Mouse (Mus musculus): ENCODE measurements around the gene Apobec2.

Apobec2 gene

DNA sequence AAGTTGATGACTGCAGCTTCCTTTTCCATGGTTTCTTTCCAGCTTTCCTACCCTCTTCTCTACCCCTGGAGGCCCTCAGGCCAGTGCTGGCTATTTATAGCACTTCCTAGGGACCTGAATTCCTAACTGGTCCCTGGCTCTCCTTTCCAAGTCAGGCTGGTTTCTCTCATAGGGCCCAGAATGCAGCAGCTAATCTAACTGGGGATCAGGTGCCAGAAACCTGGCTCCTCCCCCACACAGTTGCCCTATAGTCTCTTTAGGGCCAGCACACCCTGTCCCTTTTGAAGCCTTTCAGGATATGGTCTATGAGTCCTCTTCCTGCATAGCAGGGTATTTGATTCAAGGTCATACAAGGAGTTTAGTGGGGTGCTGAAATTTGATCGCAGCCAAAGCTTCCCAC lies 3.8 kb upstream of the Apobec2 start:
- no peak for DNase-seq (ENCODE audit: low spot score)

DNA sequence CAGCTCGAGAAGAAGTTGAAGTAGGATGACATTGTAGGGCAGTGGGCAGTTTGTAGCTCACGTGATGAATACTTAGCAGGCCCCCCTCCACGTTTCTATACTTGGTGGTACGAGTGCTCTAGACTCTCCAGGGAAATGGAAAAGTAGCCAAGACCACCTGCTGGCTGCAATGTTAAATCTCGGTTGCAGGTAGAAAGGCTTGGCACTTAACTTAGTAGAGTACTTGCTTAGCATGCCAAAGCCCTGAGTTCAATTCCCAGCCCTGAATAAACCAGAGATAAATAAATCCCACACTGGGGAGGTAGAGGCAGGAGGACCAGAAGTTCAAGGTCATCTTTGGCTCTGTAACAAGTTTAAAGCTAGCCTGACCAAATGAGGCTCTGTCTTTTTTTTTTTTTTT lies 1.7 kb upstream of the Apobec2 start:
- DNase-seq (ENCODE audit: low spot score): no peak

DNA sequence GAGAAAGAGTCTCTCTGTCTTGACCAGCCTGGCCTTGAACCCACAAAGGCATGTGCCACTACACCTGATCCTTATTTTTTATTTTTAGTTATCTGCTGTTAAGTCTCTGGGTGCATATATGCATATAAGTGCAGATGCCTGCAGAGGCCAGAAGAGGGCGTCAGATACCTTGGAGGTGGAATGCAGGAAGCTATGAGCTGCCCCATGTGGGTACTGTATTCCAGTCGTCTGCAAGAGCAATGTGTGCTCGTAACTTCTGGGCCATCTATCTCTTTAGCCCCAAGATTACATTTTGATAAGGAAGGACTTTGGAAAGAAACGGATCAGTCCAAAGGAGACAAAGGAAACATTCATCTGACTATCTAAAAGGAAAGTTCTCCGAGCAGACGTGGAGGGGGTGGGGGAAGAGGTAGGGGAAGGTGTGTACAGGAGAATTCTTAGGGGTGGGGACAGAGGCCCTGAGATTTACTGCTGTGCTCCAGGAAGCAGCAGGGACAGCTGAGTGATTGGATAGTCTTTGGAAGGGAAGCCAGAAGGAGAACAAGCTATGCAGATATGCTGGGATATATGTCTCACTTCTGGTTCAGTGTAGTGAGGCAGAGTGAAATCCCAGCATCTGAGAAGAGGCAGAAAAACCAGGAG lies 1.1 kb upstream of the Apobec2 start:
- no peak for DNase-seq (ENCODE audit: low spot score)

GRCm38 (mm10) chr17:48433006-48433655 lies 401 bp upstream of the Apobec2 start:
- DNase-seq (ENCODE audit: low spot score): no peak

GRCm38 (mm10) chr17:48431054-48431453 lies 1.7 kb downstream of the Apobec2 start:
- DNase-seq (ENCODE audit: low spot score): no peak

DNA sequence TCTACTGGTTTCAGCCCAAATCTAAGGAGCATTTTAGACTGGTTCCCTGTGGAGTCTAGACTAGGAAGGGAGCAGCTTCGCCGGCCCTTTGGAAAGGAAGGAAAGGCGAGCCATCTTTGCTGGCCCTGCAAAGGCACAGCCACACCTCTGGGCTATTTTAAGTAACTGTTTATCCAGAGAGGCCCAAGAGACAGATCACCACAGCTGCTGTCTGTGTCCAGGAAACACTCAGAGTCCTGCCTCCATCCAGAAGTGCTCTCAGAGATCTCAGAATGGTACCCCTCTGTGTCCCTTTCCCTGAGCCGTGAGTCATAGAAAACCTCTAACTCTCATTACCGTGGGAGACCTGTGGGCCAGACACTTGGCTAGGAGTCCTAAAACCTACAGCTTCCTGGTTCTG lies 2.3 kb downstream of the Apobec2 start:
- DNase-seq (ENCODE audit: low spot score): no peak

DNA sequence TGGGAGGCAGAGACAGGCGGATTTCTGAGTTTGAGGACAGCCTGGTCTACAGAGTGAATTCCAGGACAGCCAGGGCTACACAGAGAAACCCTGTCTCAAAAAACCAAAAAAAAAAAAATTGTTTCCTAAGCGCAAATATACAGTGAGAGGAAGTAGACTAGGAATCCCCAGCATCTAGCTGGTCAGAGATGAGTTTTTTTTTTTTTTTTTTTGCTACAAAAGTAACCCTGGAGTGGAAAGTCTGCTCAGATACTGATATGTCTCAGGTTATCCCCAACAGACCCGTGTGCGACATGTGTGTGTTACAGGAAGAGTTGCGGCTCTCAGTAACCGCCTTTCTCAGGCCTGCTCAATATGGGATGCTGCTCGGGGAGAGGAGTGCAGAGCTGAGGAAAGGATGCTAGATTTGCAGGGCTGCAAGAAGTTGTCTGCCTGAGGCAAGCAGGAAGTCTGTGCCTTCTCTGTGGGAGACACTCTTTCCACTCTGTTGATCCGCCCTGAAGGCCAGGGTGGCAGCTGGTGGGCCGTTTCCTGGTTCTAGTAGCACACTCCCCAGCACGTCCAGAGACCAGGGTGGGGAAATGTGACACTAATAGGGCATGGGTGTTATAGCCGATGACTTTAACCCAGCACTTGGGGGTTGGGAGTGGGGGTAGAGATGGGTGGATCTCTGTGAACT lies 4.7 kb downstream of the Apobec2 start:
- no peak for DNase-seq (ENCODE audit: low spot score)

DNA sequence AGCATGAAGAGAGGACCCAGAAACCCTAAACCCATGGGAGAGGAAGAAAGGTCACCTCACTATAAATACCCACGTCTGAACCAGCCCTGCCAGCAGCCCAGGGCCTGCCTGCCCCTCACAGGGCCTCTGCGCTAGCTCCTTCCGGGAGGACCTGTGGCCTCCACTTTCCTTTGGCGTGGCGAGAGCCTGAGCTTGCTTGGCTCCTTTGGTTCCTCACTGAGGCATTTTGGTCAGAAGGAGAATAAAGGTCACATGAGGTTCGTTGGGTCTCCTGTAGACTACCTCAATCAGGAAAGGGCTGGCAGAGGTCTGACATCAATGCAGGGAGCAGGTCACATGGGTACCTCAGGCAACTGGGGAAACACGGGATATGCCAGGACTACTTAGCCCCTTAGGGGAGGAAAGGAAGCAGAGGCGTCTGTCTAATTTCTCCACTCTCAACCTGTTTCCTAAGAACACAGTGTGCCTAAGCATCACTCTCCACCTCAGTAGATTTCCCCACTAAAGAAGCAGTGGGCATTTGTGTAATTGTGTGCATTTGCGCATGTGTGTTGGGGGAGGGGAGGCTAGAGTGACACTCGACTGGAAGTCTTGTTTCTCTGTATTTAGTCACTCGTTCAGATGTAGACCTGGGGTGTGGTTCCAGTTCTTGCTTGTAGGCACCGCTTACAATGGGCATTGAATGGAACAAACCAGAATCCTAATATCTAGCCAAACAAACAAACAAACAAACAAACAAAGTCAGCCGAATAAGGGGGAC lies 5.6 kb downstream of the Apobec2 start:
- DNase-seq (ENCODE audit: low spot score): no peak

GRCm38 (mm10) chr17:48425823-48426612 lies 6.7 kb downstream of the Apobec2 start:
- DNase-seq (ENCODE audit: low spot score): no peak

DNA sequence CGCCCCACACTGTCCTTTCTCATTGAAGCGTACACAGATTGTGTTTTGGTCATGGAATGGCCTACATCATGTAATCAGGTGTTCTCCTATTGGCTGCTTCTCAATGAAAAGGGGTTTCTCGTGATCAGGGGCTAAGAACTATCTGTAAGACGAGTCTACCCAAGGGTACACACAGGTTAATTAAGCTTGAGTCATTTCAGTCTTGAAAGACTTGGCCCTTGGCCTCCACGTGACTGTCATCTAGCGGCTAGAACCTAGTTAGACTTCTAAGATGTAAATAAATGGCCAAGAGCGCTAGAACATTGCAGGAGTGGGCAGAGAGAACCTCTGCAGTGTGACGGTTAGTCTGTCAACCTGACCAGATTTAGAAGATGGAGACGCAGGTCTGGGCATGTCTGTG lies 8.5 kb downstream of the Apobec2 start:
- no peak for DNase-seq (ENCODE audit: low spot score)

DNA sequence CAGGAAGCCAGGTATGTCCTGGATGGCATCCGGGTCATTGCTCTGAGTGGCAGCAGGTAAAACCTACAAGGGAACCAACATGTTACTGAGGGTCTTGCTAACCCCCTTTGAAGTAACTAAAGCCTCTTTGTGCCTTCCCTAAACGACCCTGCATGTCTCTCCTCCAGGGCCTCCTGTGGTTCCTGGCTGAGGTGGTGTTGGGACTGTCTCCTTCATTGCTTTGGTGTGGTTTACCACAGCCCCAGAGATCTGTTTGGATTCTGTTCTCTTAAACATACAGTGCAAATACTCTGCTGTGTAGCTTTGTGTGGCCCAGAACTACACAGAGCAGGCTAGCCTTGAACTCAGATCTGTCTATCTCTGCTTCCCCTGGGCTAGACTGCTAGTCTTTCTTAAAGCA lies 13.2 kb downstream of the Apobec2 start:
- DNase-seq (ENCODE audit: low spot score): no peak

- DNase-seq (ENCODE audit: low spot score): no peak
Measured at GRCm38 (mm10) chr17:48418781-48419180, 13.9 kb downstream of the Apobec2 start.

DNA sequence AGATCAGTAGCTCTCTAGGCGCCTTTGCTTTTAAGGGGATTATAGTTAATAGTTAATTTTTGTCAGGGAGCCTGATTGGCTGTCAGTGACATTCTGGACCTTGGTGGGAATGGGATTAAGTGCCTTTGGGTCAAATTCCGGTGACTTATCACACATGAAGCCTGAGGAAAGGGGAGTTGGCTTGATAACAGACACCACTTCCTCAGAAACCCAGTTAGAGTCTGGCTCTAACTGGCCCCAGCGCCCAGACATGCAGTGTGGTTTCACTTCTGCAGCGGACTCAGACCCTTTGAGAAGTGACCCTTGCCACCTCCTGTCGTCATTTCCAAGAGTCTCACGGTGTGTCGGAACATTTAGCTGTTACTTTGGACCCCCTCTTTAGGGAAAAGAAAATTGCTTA lies 14.6 kb downstream of the Apobec2 start:
- no peak for DNase-seq (ENCODE audit: low spot score)

- no peak for DNase-seq (ENCODE audit: low spot score)
Measured at GRCm38 (mm10) chr17:48417521-48417920, 15.2 kb downstream of the Apobec2 start.

GRCm38 (mm10) chr17:48416425-48417195 lies 16.1 kb downstream of the Apobec2 start:
- peak; percentile 73 for DNase-seq (ENCODE audit: low spot score)

- no peak for DNase-seq (ENCODE audit: low spot score)
Measured at GRCm38 (mm10) chr17:48416011-48416410, 16.7 kb downstream of the Apobec2 start.

- no peak for DNase-seq (ENCODE audit: low spot score)
Measured at GRCm38 (mm10) chr17:48411241-48411640, 21.5 kb downstream of the Apobec2 start.

DNA sequence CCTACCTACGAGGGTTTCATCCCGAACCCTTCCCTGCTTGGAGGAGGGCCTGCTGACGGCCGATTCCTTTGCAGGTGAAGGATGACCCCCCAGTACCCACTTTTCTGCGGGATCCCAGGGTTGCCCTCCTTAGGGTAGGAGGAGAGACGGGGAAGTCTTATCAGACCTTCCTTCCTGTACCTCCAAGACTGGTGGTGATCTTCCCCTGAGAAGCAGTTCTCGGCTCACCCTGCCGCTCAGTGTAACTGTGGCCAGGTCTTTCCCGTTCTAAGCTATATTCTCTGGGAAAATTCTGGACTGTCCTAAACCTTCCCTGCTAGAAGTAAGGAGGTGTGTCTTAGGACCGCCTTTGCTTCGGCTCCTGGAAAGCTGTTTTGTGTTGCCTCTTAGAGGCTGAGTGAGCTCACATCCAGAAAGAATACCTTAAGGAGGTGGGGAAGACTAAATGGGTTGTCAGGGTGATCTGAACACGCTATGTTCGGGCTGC lies 22.4 kb downstream of the Apobec2 start:
- peak; percentile 71 for DNase-seq (ENCODE audit: low spot score)

GRCm38 (mm10) chr17:48409380-48410298 lies 23.1 kb downstream of the Apobec2 start, which contains the start of the genes Nfya and Oard1:
Gene Nfya, minus strand, starts transcription at chr17:48409906.
Gene Oard1, plus strand, starts transcription at chr17:48410014.
- peak; percentile 100 for DNase-seq (ENCODE audit: low spot score)

Data from MN1 (cell line).